Mouse (Mus musculus) kidney, embryonic 16.5 days (tissue): ENCODE results near the gene Hip1r. TPM values are rescaled to one million over a fixed set of nuclear protein-coding genes. Genes with fewer than 3 reads are reported as not detected.

Experiments used
- ATAC-seq: fragments of 200-750 bp; cut with Nextera tagmentation; 2 replicates; pipeline ENCODE4 v1.8.0; 2017; ENCODE audit warnings: moderate TSS enrichment; ENCODE audit not compliant: low FRiP score, low TSS enrichment
- H3K27ac ChIP-seq: fragments of 300-500 bp; sonication (generic); 2 replicates; pipeline ENCODE4 v1.5.1; 2014; ENCODE audit warnings: low read length
- H3K27me3 ChIP-seq: fragments of 300-500 bp; sonication (generic); 2 replicates; pipeline ENCODE4 v1.6.1; 2014; ENCODE audit warnings: low read length, control low read depth, mixed read lengths; ENCODE audit not compliant: insufficient read depth
- H3K36me3 ChIP-seq: fragments of 300-500 bp; sonication (generic); 2 replicates; pipeline ENCODE4 v1.6.1; 2014; ENCODE audit warnings: low read length, control low read depth, mixed read lengths; ENCODE audit not compliant: insufficient read depth
- H3K4me1 ChIP-seq: fragments of 300-500 bp; sonication (generic); 2 replicates; pipeline ENCODE4 v1.6.1; 2014; ENCODE audit warnings: low read length, control low read depth, mixed read lengths; ENCODE audit not compliant: insufficient read depth
- H3K4me2 ChIP-seq: fragments of 300-500 bp; sonication (generic); replicated peaks from 2 replicates; pipeline ENCODE4 v1.6.1; 2014; ENCODE audit warnings: low read depth, low read length
- H3K4me3 ChIP-seq: fragments of 300-500 bp; sonication (generic); 2 replicates; pipeline ENCODE4 v1.5.1; 2014; ENCODE audit warnings: mild to moderate bottlenecking, low read length
- H3K9ac ChIP-seq: fragments of 300-500 bp; sonication (generic); replicated peaks from 2 replicates; pipeline ENCODE4 v1.6.1; 2014; ENCODE audit warnings: low read length
- H3K9me3 ChIP-seq: fragments of 300-500 bp; sonication (generic); 2 replicates; pipeline ENCODE4 v1.6.1; 2016; ENCODE audit warnings: low read length, control low read depth
- WGBS: fragments of 180-500 bp; shearing (Covaris S2); extraction: QIAGEN DNeasy Blood & Tissue Kit; methylation state at CpG from one replicate; pipeline ENCODE4 v1.1.7; 2014; 5-methylcytosine and 5-hydroxymethylcytosine counted together
- polyA plus RNA-seq: library from polyadenylated mRNA; unstranded; fragments of >200 nt; fragmentation: Nextera tagmentation; extraction: Ambion mirVana; gene quantifications from 2 replicates; pipeline ENCODE4 v1.2.1, GENCODE M21; 2015

Hip1r gene
- polyA plus RNA-seq, 1 experiment from 2014 or later = 23.1 TPM

DNA sequence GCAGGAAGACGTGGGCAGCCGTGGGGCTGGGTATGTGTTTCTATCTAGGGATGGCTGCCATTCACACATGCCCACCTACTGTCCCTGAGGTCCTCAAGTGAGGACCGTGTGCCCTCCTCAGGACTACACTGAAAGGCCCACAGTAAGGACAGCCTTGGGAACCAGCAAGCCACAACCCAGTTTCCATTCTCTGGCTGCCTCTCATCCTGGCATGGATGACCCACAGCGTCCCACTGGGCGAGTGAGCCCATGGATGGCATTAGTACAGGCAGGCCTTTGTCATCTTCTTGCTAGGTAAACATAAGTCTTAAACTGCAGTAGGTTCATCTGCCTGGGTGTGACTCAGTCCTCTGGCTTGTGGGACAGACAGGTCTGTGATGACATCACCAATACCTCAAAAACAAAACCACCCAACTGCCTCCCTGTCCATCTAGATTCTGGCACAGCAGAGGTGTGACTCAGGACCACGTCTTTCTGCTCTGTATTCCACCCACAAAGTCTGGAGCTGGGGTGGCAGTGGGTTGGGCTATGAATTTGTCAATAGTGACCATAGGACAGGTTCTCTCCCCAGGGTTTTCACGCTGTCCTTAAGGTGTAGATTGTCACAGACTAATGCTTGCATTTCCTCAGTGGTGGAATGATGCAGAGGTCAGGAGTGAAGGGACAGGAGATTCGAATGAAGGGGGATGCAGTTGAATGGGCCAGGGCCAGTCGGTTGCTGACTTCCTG is 7.3 kb downstream of the Hip1r start:
- ATAC-seq = no peak
- Histone ChIP-seq H3K27me3 (no peaks in the 10 kb centered on the region), H3K27ac (no peak overlapping the region), H3K4me3 (no peak overlapping the region), H3K36me3 (no peaks in the 10 kb centered on the region), H3K9me3 (no peaks in the 10 kb centered on the region), H3K4me1 (peaks cover 41% of the 10 kb centered on the region), H3K4me2 (no peak overlapping the region), H3K9ac (no peak overlapping the region)
- WGBS = 73% methylated on average over 9 of the region's 9 CpGs

DNA sequence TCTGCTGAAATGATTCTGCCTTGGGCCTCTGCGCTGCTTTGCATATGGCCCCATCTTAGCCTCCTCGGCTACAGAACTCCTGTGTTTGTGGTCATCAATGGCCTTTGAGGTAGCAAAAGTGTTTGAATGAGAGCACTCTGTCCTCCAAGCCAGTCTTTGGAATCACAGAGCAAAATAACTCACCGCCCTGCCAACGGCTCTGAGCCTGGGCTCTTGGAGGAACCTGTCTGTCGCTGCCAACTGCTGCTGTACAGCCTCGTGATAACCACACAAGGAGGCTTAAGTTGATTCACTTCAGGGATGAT is 7.8 kb downstream of the Hip1r start:
- Histone ChIP-seq H3K27ac (no peak overlapping the region), H3K27me3 (no peaks in the 10 kb centered on the region), H3K9me3 (no peaks in the 10 kb centered on the region), H3K9ac (no peak overlapping the region), H3K4me3 (no peak overlapping the region), H3K36me3 (no peaks in the 10 kb centered on the region), H3K4me2 (no peak overlapping the region), H3K4me1 (peaks cover 37% of the 10 kb centered on the region)
- 73% methylated on average over 6 of the region's 6 CpGs for WGBS
- ATAC-seq = no peak

DNA sequence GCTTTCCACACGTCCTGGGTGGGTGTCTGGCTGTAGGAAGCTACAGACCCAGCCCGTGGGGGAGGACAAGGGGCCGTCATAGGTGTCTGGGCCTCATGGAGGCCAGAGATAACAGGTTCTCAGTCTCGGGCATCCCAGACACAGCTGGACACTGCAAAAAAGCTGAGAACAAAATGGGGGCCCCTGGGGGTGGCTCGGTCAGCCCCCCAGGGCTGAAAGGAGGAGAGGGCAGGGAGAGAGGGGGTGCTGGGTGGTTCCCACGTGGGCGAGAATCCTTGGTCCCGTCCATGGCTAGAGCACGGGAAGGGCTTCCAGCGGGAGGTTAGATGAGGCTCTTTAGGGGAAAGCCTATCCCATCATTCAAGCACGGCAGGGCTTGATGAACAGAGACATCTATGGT is 9.4 kb downstream of the Hip1r start:
- Histone ChIP-seq H3K4me1 (peaks cover 34% of the 10 kb centered on the region), H3K27ac (no peak overlapping the region), H3K9me3 (no peaks in the 10 kb centered on the region), H3K36me3 (no peaks in the 10 kb centered on the region), H3K9ac (no peak overlapping the region), H3K4me2 (no peak overlapping the region), H3K4me3 (no peak overlapping the region), H3K27me3 (no peaks in the 10 kb centered on the region)
- 63% methylated on average over 11 of the region's 11 CpGs for WGBS
- ATAC-seq = no peak

DNA sequence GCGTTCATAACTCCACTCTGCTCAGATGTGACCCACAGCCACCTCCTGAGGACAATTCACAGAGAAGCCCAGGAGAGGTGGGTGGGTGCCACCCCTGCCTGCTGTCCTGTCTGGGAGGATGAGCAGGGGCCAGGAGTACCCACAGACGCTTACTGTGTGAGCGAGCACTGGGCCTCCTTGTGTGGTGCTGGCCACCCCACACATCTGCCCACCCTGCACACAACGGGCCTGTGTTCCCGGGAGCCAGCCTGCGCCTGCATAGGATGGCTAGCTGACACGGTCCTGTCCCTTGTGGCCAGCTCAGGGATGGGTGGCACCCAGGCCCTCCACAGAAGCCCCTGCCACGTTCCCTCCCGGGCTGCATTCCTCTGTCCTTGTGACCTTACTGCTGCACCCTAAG is 12.0 kb downstream of the Hip1r start:
- Histone ChIP-seq H3K27ac (no peak overlapping the region), H3K9ac (no peak overlapping the region), H3K4me2 (no peak overlapping the region), H3K4me3 (no peak overlapping the region), H3K36me3 (no peaks in the 10 kb centered on the region), H3K27me3 (no peaks in the 10 kb centered on the region), H3K4me1 (peaks cover 38% of the 10 kb centered on the region), H3K9me3 (no peaks in the 10 kb centered on the region)
- no peak for ATAC-seq
- WGBS = 52% methylated on average over 9 of the region's 9 CpGs

DNA sequence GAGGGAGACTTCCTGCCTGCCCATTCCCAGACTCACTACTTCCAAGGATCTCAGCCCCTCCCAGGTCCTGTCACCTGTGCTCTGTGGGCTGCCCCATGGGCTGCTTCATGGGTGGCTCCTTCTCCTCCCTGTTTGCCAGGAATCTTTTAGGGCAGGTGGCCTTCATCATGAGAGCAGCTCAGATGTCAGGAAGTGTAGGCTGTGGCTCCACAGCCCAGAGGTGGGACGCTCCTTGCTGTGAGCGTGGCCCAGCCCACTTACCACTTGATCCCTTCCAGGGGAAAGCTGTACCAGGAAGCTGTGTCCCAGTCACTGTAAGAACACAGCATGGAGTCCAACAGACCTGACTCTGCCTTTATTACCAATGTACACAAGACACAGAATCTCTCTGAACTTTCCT is 13.5 kb downstream of the Hip1r start:
- peaks cover 40% of the 10 kb centered on the region for H3K4me1 ChIP-seq

DNA sequence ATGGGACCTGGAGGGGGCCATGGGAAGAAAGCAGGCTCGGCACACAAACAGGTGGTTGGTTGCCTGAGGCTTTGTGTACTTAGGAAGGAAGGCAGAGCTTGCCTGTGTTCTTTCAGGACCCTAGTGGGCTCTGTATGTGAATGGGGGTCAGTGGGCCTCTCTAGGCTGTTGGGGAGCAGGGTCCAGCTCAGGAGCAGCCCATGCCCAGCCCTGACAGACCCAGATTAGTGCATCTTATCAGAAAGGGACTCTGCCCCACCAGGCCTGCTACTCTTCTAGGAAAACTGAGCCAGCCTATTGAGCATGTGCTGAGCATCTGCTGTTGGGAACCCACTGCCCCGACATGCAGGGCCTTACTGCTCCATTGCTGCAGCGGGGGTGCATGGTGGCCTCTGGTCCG is 14.1 kb downstream of the Hip1r start:
- H3K27me3 ChIP-seq = no peaks in the 10 kb centered on the region
- H3K9ac ChIP-seq = no peak overlapping the region
- WGBS = 74% methylated on average over 4 of the region's 4 CpGs
- H3K27ac ChIP-seq = peak overlapping the region; percentile 36
- no peak for ATAC-seq
- H3K4me3 ChIP-seq = no peak overlapping the region
- H3K36me3 ChIP-seq = no peaks in the 10 kb centered on the region
- peaks cover 45% of the 10 kb centered on the region for H3K4me1 ChIP-seq
- no peaks in the 10 kb centered on the region for H3K9me3 ChIP-seq
- H3K4me2 ChIP-seq = no peak overlapping the region

More for the DNA sequence above, 13.5 kb downstream of the Hip1r start:
- ATAC-seq = peak; percentile 57; the same call in 1 of the 2 replicates
- Histone ChIP-seq H3K9me3 (no peaks in the 10 kb centered on the region), H3K27ac (peak overlapping the region; percentile 36; the same call in 1 of the 2 replicates), H3K27me3 (no peaks in the 10 kb centered on the region), H3K4me2 (no peak overlapping the region), H3K36me3 (no peaks in the 10 kb centered on the region), H3K4me3 (no peak overlapping the region), H3K9ac (no peak overlapping the region)
- WGBS = 26% methylated on average over 2 of the region's 2 CpGs

DNA sequence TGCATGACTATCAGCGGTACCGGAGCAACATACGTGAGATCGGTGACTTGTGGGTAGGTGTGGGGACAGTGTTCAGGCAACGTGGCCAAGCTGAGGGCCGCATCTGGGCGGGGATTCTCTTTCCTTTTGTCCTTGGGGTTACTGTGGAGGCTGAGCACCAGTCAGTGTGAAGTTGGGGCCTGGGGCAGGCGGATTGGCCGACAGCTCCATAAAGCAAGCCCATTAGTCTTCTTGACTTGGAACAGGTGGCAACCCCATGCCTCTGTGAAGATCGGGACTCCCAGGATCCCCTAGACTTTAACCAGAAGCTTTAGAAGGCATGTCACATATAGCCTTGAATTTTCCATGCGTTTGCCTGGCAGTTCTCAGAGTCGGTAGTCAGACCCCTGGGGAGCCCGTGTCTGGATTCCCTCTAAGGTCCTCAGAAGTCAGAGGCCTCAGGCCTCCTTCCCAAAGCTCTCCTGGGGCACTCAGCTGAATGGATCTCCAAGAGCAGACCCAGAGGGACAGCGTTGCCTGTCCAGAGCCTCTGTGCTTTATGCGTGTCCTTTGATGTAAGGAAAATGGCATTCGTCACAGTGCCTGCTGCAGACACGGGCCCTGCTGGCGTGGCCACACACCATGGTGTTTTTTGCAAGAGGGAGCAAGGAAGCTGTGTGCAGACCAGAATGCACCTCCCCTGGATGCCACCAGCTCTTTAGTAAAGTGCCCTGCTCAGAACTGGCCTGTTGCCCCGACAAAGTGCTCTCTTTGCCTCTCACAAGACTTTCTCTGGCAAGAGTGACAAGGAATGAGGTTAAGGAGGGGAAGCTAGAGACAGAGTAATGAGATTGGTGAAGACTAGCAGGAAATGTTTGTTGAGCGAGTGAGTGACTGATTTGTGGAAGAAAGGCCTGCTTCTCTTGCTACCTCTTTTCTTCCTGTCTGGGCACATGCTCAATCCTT is 16.8 kb downstream of the Hip1r start:
- Histone ChIP-seq H3K9me3 (no peaks in the 10 kb centered on the region), H3K4me1 (peaks cover 41% of the 10 kb centered on the region), H3K36me3 (no peaks in the 10 kb centered on the region), H3K27ac (no peak overlapping the region), H3K9ac (no peak overlapping the region), H3K4me3 (no peak overlapping the region), H3K27me3 (no peaks in the 10 kb centered on the region), H3K4me2 (no peak overlapping the region)
- ATAC-seq = no peak
- WGBS = 62% methylated on average over 20 of the region's 20 CpGs

DNA sequence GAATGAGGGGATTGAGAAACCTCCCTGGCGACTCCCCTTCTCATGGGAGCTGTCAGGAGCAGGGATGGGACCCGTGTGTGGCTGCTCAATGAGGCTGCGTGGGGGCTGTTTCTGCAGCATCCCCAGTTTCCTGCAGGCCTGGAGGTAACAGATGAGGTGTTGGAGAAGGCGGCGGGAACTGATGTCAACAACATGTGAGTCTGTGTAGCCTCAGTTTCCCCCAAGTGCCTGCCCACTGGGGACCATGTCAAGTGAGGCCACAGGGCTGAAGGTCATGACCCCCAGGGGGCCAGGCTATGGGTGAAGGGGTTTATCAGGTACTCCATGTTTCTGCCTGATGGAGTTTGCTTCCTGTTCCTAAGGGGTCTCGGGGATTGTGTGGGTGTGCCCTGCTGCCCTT is 17.9 kb downstream of the Hip1r start:
- no peak overlapping the region for H3K4me3 ChIP-seq
- WGBS = 73% methylated on average over 6 of the region's 6 CpGs
- no peak for ATAC-seq
- H3K27me3 ChIP-seq = no peaks in the 10 kb centered on the region
- H3K9ac ChIP-seq = no peak overlapping the region
- peaks cover 45% of the 10 kb centered on the region for H3K4me1 ChIP-seq
- H3K4me2 ChIP-seq = no peak overlapping the region
- no peaks in the 10 kb centered on the region for H3K36me3 ChIP-seq
- no peaks in the 10 kb centered on the region for H3K9me3 ChIP-seq
- H3K27ac ChIP-seq = no peak overlapping the region

DNA sequence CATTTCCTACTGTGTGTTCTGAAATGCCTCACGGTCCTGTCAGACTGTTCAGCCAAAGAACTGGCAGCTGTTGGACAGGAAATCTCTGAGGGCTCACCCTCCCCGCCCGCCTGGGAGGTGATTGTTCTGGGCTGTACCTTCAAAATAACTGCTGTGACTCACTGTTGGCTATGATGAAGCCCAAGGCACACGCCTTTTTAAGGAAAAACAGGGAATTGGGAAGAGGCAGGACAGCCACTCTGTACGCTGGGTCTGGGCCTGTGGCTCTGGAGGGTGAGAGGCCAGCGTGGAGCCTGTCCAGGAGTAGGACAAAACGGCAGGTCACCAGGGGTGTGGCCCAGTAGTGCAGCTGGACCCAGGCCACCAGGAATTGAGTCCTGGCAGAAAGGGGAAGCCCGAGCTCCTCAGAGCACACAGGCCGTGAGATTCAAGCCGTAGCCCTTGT is 18.8 kb downstream of the Hip1r start:
- WGBS = 66% methylated on average over 10 of the region's 10 CpGs
- no peak for ATAC-seq
- H3K36me3 ChIP-seq = 0 out of 2 replicates have a peak, but pooled peaks cover 3% of the 10 kb centered on the region
- no peak overlapping the region for H3K9ac ChIP-seq
- no peaks in the 10 kb centered on the region for H3K9me3 ChIP-seq
- no peak overlapping the region for H3K4me2 ChIP-seq
- no peaks in the 10 kb centered on the region for H3K27me3 ChIP-seq
- H3K27ac ChIP-seq = peak overlapping the region; percentile 48
- no peak overlapping the region for H3K4me3 ChIP-seq
- peaks cover 37% of the 10 kb centered on the region for H3K4me1 ChIP-seq

DNA sequence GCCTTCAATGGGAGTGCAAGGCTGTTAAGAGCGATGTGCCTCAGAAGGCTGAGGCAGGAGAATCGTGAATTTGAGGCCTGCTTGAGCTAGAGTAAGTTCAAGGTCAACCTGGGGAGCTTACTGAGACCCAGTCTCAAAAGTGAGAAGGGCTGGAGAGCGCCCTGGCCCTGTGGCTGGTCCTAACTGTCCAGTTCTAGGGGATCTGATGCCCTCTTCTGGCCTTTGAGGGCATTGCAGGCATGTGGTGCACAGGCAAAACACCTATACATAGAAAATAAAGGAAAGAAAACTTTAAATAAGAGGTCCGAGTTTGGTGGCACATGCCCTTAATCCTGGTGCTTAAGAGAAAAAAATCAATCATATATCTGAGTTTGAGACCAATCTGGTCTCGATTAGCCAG is 19.4 kb downstream of the Hip1r start:
- no peak overlapping the region for H3K9ac ChIP-seq
- no peak overlapping the region for H3K4me3 ChIP-seq
- no peaks in the 10 kb centered on the region for H3K27me3 ChIP-seq
- peak overlapping the region; percentile 48 for H3K27ac ChIP-seq
- H3K9me3 ChIP-seq = no peaks in the 10 kb centered on the region
- ATAC-seq = no peak
- 40% methylated on average over 5 of the region's 5 CpGs for WGBS
- H3K4me2 ChIP-seq = no peak overlapping the region
- H3K4me1 ChIP-seq = peaks cover 32% of the 10 kb centered on the region
- H3K36me3 ChIP-seq = 0 out of 2 replicates have a peak, but pooled peaks cover 4% of the 10 kb centered on the region
